In genomic region chr11:103952635-103953031, GRCm38 (mm10) we compare ENCODE assay signal across 9 mouse cellular contexts. TPM values are rescaled to one million over a fixed set of nuclear protein-coding genes. Genes with fewer than 3 reads are reported as not detected.
DNase-seq lines count a peak whose midpoint lies in the region; ATAC-seq and TF ChIP-seq lines count a peak whose summit lies in the region.
"Had no signal": no experiment of that assay in that cellular context is flagged by ENCODE, and none has a peak within 500 bp of the region (broad histone marks: within the 10 kb centered on the region; RNA-seq: fewer than 3 reads in every experiment).

No protein-coding gene starts in this region.

- H3K4me2 ChIP-seq in heart, postnatal 0 days (ENCODE audit: low read depth, low read length) = peak overlapping the region; percentile 85
- peak overlapping the region; percentile 77; the same call in 1 of the 2 replicates for H3K4me2 ChIP-seq in hindbrain, embryonic 11.5 days (replicated peaks; ENCODE audit: low read depth, low read length)

- H3K4me1 ChIP-seq in heart, postnatal 0 days (ENCODE audit: control insufficient read depth, insufficient read depth) = peaks cover 9% of the 10 kb centered on the region; the same call in 1 of the 2 replicates
- peaks cover 26% of the 10 kb centered on the region for H3K4me1 ChIP-seq in bone marrow macrophage, adult 2 months (ENCODE audit: control insufficient read depth, insufficient read depth, low read length)
- H3K4me1 ChIP-seq in hindbrain, embryonic 11.5 days (replicated peaks; ENCODE audit: control insufficient read depth, insufficient read depth, low read length) = peaks cover 4% of the 10 kb centered on the region; the same call in 1 of the 2 replicates
- peaks cover 22% of the 10 kb centered on the region for H3K4me1 ChIP-seq in midbrain, embryonic 10.5 days

- H3K9ac ChIP-seq in heart, postnatal 0 days (replicated peaks; ENCODE audit: low read depth, low read length) = 0 out of 2 replicates have a peak overlapping the region, but pooled peaks have one; percentile 86
- no peak overlapping the region for H3K9ac ChIP-seq in hindbrain, embryonic 11.5 days (ENCODE audit: low read depth, low read length)

- H3K27ac ChIP-seq in heart, postnatal 0 days (ENCODE audit: low read depth) = no peak overlapping the region
- no peak overlapping the region for H3K27ac ChIP-seq in bone marrow macrophage, adult 2 months (ENCODE audit: insufficient read depth, low read depth, low read length)
- no peak overlapping the region for H3K27ac ChIP-seq in hindbrain, embryonic 11.5 days (ENCODE audit: low read depth, low read length)
- H3K27ac ChIP-seq in midbrain, embryonic 10.5 days (replicated peaks) = no peak overlapping the region

- no peak for ATAC-seq in heart, postnatal 0 days (ENCODE audit: insufficient read depth, low read depth)
- no peak for ATAC-seq in hindbrain, embryonic 11.5 days (ENCODE audit: low FRiP score)

- intact Hi-C loops in heart, postnatal 10 days (cut with DNase I) = no loop called here

- H3K36me3 ChIP-seq in heart, postnatal 0 days (replicated peaks; ENCODE audit: control insufficient read depth, insufficient read depth, low read length) = no peaks in the 10 kb centered on the region
- no peaks in the 10 kb centered on the region for H3K36me3 ChIP-seq in hindbrain, embryonic 11.5 days (ENCODE audit: control insufficient read depth, insufficient read depth, low read length)
- peaks cover 6% of the 10 kb centered on the region for H3K36me3 ChIP-seq in midbrain, embryonic 10.5 days

- no peak for TF ChIP-seq CTCF in heart, postnatal 0 days (IDR thresholded peaks at IDR 0.05; ENCODE audit: low read depth)
- no peak for TF ChIP-seq CTCF in bone marrow macrophage, adult 2 months (IDR thresholded peaks at IDR 0.05; ENCODE audit: low read depth, low read length)

- no peaks in the 10 kb centered on the region for H3K9me3 ChIP-seq in heart, postnatal 0 days (replicated peaks; ENCODE audit: control insufficient read depth, low read length)
- H3K9me3 ChIP-seq in hindbrain, embryonic 11.5 days (ENCODE audit: control insufficient read depth, low read length) = no peaks in the 10 kb centered on the region
- no peaks in the 10 kb centered on the region for H3K9me3 ChIP-seq in midbrain, embryonic 10.5 days (replicated peaks)

- peak overlapping the region; percentile 87; the same call in 1 of the 2 replicates for H3K4me3 ChIP-seq in heart, postnatal 0 days (ENCODE audit: low read depth, low read length)
- H3K4me3 ChIP-seq in bone marrow macrophage, adult 2 months (ENCODE audit: insufficient read depth, low read length) = peak overlapping the region; percentile 68
- peak overlapping the region; percentile 85 for H3K4me3 ChIP-seq in hindbrain, embryonic 11.5 days (ENCODE audit: low read depth, low read length)
- H3K4me3 ChIP-seq in midbrain, embryonic 10.5 days = peak overlapping the region; percentile 86

- no peaks in the 10 kb centered on the region for H3K27me3 ChIP-seq in heart, postnatal 0 days (ENCODE audit: control insufficient read depth, insufficient read depth, low read length)
- no peaks in the 10 kb centered on the region for H3K27me3 ChIP-seq in hindbrain, embryonic 11.5 days (ENCODE audit: control insufficient read depth, insufficient read depth, low read length)
- H3K27me3 ChIP-seq in midbrain, embryonic 10.5 days (ENCODE audit: low read depth, poor library complexity, severe bottlenecking) = no peaks in the 10 kb centered on the region

- 76% methylated on average over 5 of the region's 5 CpGs for WGBS in heart, postnatal 0 days
- 63% methylated on average over 5 of the region's 5 CpGs for WGBS in hindbrain, embryonic 11.5 days
- WGBS in midbrain, embryonic 10.5 days = 56% methylated on average over 5 of the region's 5 CpGs

- no peak for TF ChIP-seq EP300 in heart, postnatal 0 days (IDR thresholded peaks at IDR 0.05; ENCODE audit: low read depth)

- TF ChIP-seq POLR2A in bone marrow macrophage, adult 2 months (IDR thresholded peaks at IDR 0.05; ENCODE audit: borderline replicate concordance, low read depth, low read length) = no peak

- DNase-seq in heart, postnatal 0 days (ENCODE audit: low spot score) = no peak
- no peak for DNase-seq in heart, postnatal 10 days
- no peak for DNase-seq in hindbrain, embryonic 11.5 days (ENCODE audit: low spot score)
- no peak for DNase-seq in midbrain, embryonic 10.5 days (ENCODE audit: low spot score)
- no peak for DNase-seq in right cerebral cortex, postnatal 36 days (ENCODE audit: low spot score in 2 of 2)
- no peak for DNase-seq in spleen, postnatal 10 days (ENCODE audit: low spot score in 2 of 2)
- no peak for DNase-seq in thymus, postnatal 10 days (ENCODE audit: low spot score in 2 of 2)
- DNase-seq: left cerebral cortex, postnatal 4 days had no signal

RNA-seq across cellular contexts. Expression of gene Nsf, which starts 1.2 kb away (rescaled TPM):
- total RNA-seq in heart, postnatal 0 days (2014; rRNA removed; ENCODE audit: low replicate concordance) = 18.5 and 25.2 TPM in 2 replicates
- polyA plus RNA-seq in heart, postnatal 0 days (2015; fragmentation: Nextera tagmentation; extraction: Ambion mirVana) = 24.9 and 25.1 TPM in 2 replicates
- total RNA-seq in heart, postnatal 10 days (2021) = 10 to 100 TPM; 36.8 to 39.9 TPM
- 64.8 and 69.5 TPM in 2 replicates for polyA plus RNA-seq in bone marrow macrophage, adult 2 months (2012; ENCODE audit: insufficient read depth, insufficient read length, missing spikeins)
- polyA plus RNA-seq in hindbrain, embryonic 11.5 days (2014; fragmentation: Nextera tagmentation; extraction: Ambion mirVana) = 55.0 and 59.7 TPM in 2 replicates
- polyA plus RNA-seq in midbrain, embryonic 10.5 days (2016; fragmentation: Nextera tagmentation; extraction: Ambion mirVana) = 59.6 and 66.2 TPM in 2 replicates

RNA-seq across cellular contexts. Expression of gene Arf2, which starts 13.9 kb away (rescaled TPM):
- 47.7 and 53.5 TPM in 2 replicates for total RNA-seq in heart, postnatal 0 days (2014; rRNA removed; ENCODE audit: low replicate concordance)
- polyA plus RNA-seq in heart, postnatal 0 days (2015; fragmentation: Nextera tagmentation; extraction: Ambion mirVana) = 55.1 and 63.5 TPM in 2 replicates
- total RNA-seq in heart, postnatal 10 days (2021) = 10 to 100 TPM; 60.3 to 62.3 TPM
- polyA plus RNA-seq in bone marrow macrophage, adult 2 months (2012; ENCODE audit: insufficient read depth, insufficient read length, missing spikeins) = 45.7 and 46.4 TPM in 2 replicates
- 143 and 145 TPM in 2 replicates for polyA plus RNA-seq in hindbrain, embryonic 11.5 days (2014; fragmentation: Nextera tagmentation; extraction: Ambion mirVana)
- 106 and 132 TPM in 2 replicates for polyA plus RNA-seq in midbrain, embryonic 10.5 days (2016; fragmentation: Nextera tagmentation; extraction: Ambion mirVana)
